In genomic region chr6:28756306-28757018, GRCm38 (mm10) we compare ENCODE assay signal across 8 mouse cellular contexts.
DNase-seq lines count a peak whose midpoint lies in the region; ATAC-seq lines count a peak whose summit lies in the region.

No protein-coding gene starts in this region.

- peak overlapping the region; percentile 84 for H3K27ac ChIP-seq in neural tube, embryonic 13.5 days (replicated peaks)
- H3K27ac ChIP-seq in intestine, embryonic 15.5 days: no peak overlapping the region

- intact Hi-C loops in heart, postnatal 10 days (cut with DNase I): no loop called here

- H3K9me3 ChIP-seq in neural tube, embryonic 13.5 days: no peaks in the 10 kb centered on the region
- H3K9me3 ChIP-seq in intestine, embryonic 15.5 days: no peaks in the 10 kb centered on the region

- peak; percentile 17 to 26 for DNase-seq in heart, postnatal 10 days
- no peak for DNase-seq in heart, adult 8-10 months (ENCODE audit: low spot score)
- DNase-seq in brain, adult 2 months (ENCODE audit: low read depth, low spot score): peak; percentile 88
- DNase-seq in layer of hippocampus, postnatal 10 days (ENCODE audit: low spot score in 2 of 2): peak; percentile 64 to 71
- no peak for DNase-seq in B cell, adult 2 months

- H3K4me2 ChIP-seq in neural tube, embryonic 13.5 days: peak overlapping the region; percentile 25
- H3K4me2 ChIP-seq in intestine, embryonic 15.5 days (replicated peaks): no peak overlapping the region

- peak; percentile 42 for ATAC-seq in frontal cortex, adult (ENCODE audit: low TSS enrichment)
- ATAC-seq in neural tube, embryonic 13.5 days (ENCODE audit: low read depth): peak; percentile 79
- no peak for ATAC-seq in intestine, embryonic 15.5 days

- 16% methylated on average over 10 of the region's 10 CpGs for WGBS in neural tube, embryonic 13.5 days
- WGBS in intestine, embryonic 15.5 days: 74% methylated on average over 10 of the region's 10 CpGs

- no peak overlapping the region for H3K9ac ChIP-seq in neural tube, embryonic 13.5 days
- H3K9ac ChIP-seq in intestine, embryonic 15.5 days: no peak overlapping the region

- no peak overlapping the region for H3K4me3 ChIP-seq in neural tube, embryonic 13.5 days
- no peak overlapping the region for H3K4me3 ChIP-seq in intestine, embryonic 15.5 days (replicated peaks)

- H3K36me3 ChIP-seq in neural tube, embryonic 13.5 days: no peaks in the 10 kb centered on the region
- H3K36me3 ChIP-seq in intestine, embryonic 15.5 days: no peaks in the 10 kb centered on the region

- peaks cover 51% of the 10 kb centered on the region for H3K4me1 ChIP-seq in neural tube, embryonic 13.5 days (replicated peaks)
- no peaks in the 10 kb centered on the region for H3K4me1 ChIP-seq in intestine, embryonic 15.5 days (replicated peaks)

- H3K27me3 ChIP-seq in neural tube, embryonic 13.5 days: no peaks in the 10 kb centered on the region
- no peaks in the 10 kb centered on the region for H3K27me3 ChIP-seq in intestine, embryonic 15.5 days (replicated peaks)

Comparison
In these comparisons a context has a peak if more than half of its experiments do, and no peak if none do; other contexts are left out.
1. DNase-seq: peak in heart, postnatal 10 days (2 of 2), brain, adult 2 months (single experiment) and layer of hippocampus, postnatal 10 days (2 of 2); none in heart, adult 8-10 months (single experiment) and B cell, adult 2 months (0 of 2).